Mouse (Mus musculus): ENCODE measurements around the gene Ccdc33. TPM values are rescaled to one million over a fixed set of nuclear protein-coding genes. Genes with fewer than 3 reads are reported as not detected.

Gene Ccdc33
- total RNA-seq (2021) = 1 to 10 TPM in 1 of 2 experiments, not detected in 1; 1.2 TPM
- long read RNA-seq, experiment 1 = 0 reads
- long read RNA-seq, experiment 2 = 0 reads

GRCm38 (mm10) chr9:58118671-58119070, at the start of gene Ccdc33:
Gene Ccdc33, minus strand, starts transcription at chr9:58118823.
- DNase-seq = no peak

- DNase-seq = no peak
Observed at GRCm38 (mm10) chr9:58165779-58166178, 47.2 kb upstream of the Ccdc33 start.

DNA sequence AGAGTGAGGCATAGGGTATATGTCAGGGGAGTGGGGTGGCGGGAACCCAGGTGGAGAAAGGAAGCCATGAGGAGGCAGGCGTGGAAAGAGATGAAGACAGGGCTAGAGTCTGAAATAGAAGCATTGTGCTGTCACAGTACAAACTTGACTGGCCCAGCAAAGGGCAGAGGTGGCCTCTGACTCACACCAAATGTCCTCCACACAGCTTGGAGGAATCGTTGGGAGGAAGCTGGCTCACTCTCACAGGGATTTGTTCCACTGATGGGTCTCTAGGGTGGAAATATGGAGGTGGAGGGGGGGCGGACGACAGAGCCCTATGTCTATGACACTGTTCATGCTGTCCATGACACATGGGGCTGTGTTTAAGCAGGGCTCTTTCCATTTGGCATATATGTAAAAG, 44.5 kb upstream of the Ccdc33 start:
- DNase-seq = no peak

GRCm38 (mm10) chr9:58162173-58162572, 43.5 kb upstream of the Ccdc33 start:
- DNase-seq = no peak

DNA sequence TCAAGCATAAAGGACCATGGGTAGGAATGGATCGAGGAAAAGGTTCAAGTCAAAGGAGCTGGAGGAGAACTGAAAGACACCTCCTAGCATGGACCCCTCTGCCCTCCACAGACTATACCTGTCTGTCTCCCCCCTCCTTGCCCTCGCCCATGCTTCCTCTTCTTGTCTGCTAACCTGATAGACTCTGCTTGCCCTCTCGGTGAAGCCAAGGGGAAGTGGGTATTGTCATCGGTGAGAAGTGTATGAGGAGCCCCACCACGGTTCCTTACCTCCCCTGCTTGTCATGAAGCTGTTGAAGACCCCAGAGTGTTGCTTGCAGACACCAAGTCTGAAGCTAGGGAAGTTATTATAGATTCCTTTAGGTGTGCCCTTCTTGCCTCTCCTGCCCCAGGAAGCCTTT, 41.7 kb upstream of the Ccdc33 start:
- DNase-seq = no peak

- DNase-seq = peak; percentile 45 to 66
Observed at GRCm38 (mm10) chr9:58159855-58160254, 41.2 kb upstream of the Ccdc33 start.

DNA sequence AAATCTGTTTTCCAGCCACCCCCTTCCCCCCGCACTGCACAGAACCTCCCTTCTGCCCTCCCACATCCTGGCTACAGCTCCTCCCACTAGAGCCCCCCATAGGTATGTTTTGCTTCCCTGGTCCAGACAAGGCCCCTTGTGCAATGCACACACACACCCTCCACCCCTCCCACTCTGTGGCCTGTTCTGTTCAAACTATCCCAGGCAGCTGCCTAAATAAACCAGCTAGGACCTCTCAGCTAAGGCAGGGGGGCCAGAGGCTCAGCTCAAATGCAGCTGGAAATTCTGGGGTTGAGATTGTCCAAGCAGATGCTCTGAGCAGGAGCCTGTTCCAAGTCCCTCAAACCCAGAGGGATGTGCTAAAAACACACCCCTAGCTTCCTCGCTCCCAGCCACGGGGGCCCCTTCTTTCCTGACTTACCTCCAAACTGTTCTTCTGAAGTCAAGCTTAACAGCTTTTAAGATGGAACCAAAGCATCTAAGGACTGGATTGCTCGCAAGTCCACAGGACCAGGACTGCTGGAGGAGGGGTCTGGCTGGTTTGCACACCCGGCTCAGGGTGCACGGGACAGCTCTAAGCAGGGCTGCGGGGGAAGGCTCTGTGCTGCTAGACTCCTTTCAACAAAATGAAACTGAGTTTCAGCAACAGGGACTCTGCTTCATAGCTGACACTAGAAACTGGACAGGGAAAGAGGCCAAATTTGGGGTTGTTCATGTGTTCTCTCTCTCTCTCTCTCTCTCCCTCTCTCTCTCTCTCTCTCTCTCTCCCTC, 40.1 kb upstream of the Ccdc33 start:
- DNase-seq = peak; percentile 76 to 82

- DNase-seq = peak in 1 of 2 experiments; percentile 32
Observed at GRCm38 (mm10) chr9:58157838-58158237, 39.2 kb upstream of the Ccdc33 start.

- no peak for DNase-seq
Observed at GRCm38 (mm10) chr9:58156819-58157560, 38.4 kb upstream of the Ccdc33 start.

DNA sequence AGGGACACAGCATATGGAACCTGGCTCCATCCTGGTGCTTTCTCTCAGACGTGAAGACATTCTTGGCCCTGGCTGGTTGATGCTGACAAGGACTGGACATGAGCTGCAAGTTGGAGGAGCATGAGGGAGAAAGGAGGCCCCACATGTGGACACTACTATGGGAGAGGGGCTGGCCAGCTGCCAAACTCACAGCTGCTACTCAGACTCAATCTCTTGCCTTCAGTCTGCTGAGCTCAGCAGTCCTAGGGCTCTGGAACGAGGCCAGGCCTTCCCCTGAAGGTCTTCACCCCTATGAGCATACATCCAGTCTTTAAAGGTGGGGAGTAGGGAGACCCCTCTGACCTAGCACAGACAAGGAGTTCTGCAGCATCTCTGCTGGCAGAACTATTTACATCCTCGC, 36.7 kb upstream of the Ccdc33 start:
- peak; percentile 46 to 60 for DNase-seq

DNA sequence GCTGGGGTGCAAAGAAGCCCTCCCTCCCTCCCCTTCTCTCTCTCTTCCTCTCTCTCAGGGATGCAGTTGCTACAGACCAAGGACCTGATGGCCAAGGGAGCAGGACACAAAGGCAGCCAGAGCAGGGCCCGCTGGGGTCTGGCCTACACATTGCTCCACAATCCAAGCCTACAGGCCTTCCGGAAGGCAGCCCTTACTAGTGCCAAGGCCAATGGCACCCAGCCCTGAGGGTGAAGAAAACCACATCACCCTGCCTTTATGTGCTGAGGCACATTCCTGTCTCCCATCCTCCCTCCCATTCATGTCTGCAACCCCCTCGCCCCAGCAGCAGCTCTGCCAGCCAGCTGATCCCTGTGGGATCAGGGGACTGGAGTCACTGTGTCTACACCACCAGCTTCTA, 34.5 kb upstream of the Ccdc33 start:
- peak; percentile 28 to 37 for DNase-seq

GRCm38 (mm10) chr9:58150733-58151361, 32.2 kb upstream of the Ccdc33 start:
- DNase-seq = no peak

DNA sequence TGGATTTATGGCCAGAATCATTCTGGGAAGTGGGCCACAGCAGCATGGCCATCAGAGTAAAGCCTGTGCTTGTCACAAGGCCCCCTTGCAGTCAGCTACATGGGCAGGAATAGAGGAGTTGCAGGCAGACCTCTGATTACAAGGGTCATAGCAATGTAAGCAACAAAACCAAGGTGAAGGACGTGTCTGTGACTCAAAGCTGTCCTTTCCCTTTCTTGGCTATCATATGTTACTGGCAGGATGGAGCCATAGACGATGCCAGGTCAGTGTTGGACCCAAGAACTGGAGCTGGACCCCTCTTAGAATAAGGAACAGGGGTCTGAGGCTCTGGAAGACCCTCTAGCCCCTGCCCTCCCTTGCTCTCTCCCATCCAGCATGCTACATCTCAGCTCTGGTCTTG, 30.2 kb upstream of the Ccdc33 start:
- no peak for DNase-seq

GRCm38 (mm10) chr9:58145417-58145816, 26.8 kb upstream of the Ccdc33 start:
- no peak for DNase-seq

GRCm38 (mm10) chr9:58144664-58145063, 26.0 kb upstream of the Ccdc33 start:
- no peak for DNase-seq

DNA sequence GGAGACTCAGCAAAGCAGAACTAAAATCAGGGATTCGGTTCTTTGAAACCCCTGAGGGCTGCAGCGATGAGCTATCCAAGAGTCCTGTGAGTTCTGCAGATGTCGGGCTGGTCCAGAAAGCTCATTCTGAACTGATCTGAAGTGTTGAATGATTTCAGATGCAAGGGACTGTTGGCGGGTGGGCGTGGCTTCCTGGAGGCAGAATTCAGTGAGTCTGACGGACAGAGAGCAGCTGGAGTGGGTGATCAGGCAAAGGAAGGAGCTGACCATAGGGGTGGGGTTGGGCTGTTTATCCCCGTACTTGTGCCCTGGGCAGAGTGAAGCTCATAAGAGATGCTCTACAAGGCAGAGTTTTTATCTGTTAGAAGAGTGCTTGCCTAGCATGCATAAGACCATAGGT, 24.8 kb upstream of the Ccdc33 start:
- peak; percentile 45 to 48 for DNase-seq

- peak; percentile 45 to 67 for DNase-seq
Observed at GRCm38 (mm10) chr9:58139947-58140346, 21.3 kb upstream of the Ccdc33 start.

DNA sequence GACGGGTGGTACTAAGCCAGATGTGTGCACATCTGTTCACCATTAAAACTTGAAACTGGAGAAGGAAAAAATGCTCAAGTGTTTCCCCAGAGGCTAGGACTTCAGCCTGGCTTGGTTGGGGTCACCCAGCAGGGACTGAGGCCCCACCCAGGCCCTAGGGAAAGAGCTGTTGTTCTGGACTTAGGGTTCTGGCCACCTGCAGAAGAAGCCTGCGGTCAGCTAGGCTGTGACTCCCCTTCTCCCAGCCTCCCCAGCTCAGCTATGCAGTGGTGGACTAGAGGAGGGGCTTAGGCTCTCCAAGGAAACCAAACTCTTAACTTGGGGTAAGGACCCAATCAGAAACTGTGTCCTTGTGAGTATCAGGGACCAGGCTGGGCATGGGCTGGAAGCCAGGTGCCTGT, 17.3 kb upstream of the Ccdc33 start:
- no peak for DNase-seq

DNA sequence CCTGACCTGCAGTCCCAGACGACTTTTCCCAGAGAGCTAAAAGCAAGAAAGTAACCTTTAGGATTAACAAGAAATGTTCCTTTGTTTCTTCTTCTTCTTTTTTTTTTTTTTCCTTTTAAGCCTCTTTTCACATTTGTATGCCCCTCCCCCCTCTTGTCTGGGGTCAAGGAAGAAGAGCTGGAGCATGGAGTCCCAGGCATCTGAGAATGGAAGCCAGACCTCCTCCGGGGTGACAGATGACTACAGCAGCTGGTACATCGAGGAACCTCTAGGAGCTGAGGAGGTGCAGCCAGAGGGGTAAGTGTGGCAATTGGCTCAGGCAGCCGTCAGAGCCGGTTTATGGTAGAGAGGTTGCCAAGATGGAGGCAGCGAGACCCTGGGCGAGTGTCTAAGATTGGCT, 16.3 kb upstream of the Ccdc33 start:
- DNase-seq = no peak

GRCm38 (mm10) chr9:58133893-58134884, 15.6 kb upstream of the Ccdc33 start:
- no peak for DNase-seq

DNA sequence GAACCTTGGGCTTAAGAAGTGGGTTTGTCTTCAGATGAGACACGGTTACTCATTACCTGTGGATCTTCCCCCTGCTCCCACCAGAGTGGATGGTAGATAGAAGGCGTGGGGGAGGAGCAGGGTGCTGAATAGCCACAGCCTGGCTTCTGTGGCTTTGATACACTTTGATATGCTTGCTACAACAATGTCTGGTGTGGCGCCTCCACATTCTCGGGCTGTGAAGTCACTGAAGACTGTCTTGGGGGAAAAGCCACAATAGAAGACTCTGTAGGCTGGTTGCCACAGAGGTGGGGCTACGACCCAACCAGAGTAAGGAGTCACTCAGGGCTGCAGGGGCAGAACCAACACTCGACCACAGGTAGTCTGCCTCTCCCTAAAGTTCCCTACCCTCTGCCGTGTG, 13.1 kb upstream of the Ccdc33 start:
- DNase-seq = no peak

DNA sequence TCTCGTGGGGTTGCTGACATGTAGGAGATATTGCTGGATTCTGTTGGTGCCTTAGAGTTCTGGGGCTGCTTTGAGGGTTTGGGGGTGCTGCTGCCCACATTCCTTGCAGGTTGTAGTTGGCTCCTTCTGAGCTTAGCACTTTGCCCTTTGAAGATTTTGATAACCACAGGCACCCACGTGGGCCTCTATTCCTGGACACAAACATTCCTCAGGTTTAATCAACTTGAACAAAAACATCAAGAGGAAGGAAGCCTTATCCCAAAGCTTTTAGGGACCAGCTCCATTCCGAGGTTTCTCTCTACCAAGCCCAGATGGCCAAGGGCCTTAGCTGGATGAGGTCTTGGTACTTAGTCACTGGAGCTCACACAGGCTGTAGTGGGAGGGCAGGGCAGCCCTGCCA, 12.3 kb upstream of the Ccdc33 start:
- DNase-seq = no peak

Data from heart, adult 18-20 months (tissue).